Mouse (Mus musculus): Measurements from ENCODE around the gene 2010003K11Rik. TPM values are rescaled to one million over a fixed set of nuclear protein-coding genes. Genes with fewer than 3 reads are reported as not detected.
"Not testable (repeated sequence)": the region's sequence is repeated elsewhere in the genome, so short reads cannot be mapped to it uniquely, and the experiment has no call there.

The 2010003K11Rik gene
- polyA plus RNA-seq, 1 experiment from 2014 or later = 0.17 TPM

DNA sequence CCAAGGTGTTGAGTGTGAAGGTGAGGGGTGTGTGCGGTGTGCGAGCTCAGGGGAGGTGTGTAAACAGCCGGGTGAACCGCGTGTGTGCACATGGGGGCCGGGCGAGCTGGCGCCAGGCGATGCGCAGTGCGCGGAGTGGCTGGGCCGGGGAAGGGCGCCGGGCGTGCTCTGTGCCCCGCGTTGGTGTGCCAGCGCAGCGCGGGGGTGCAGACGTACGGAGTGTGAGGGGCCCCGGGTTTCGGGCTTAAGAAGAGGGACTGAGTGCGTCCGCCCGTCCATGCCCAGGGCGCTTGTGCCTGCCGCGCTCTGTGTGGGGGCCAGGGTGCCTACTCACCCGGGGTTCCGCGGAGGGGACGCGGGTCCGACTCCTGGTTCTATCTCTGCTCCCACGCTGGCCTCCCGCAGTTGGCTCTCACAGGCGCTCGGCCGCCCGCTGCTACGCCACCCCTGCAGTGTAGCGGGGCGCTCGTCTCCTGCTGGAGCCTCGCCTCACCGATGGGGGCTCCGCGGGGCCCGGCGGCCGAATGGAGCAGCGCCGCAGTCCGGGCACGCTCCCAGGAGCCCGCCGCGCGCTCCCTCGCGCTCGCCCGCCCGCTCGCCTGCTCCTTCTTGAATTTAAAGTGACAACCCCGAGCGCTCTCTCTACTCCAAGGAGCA lies 21.7 kb downstream of the 2010003K11Rik start:
- Histone ChIP-seq H3K9ac (replicated peaks) (peak overlapping the region; percentile 51), H3K27ac (replicated peaks) (peak overlapping the region; percentile 34), H3K27me3 (replicated peaks) (peaks cover 33% of the 10 kb centered on the region), H3K4me3 (replicated peaks) (peak overlapping the region; percentile 57), H3K4me1 (peaks cover 15% of the 10 kb centered on the region), H3K36me3 (no peaks in the 10 kb centered on the region), H3K9me3 (replicated peaks) (no peaks in the 10 kb centered on the region), H3K4me2 (peak overlapping the region; percentile 97)
- WGBS = 0% methylated on average over 65 of the region's 70 CpGs
- ATAC-seq (ENCODE audit: low FRiP score) = peak; percentile 84

DNA sequence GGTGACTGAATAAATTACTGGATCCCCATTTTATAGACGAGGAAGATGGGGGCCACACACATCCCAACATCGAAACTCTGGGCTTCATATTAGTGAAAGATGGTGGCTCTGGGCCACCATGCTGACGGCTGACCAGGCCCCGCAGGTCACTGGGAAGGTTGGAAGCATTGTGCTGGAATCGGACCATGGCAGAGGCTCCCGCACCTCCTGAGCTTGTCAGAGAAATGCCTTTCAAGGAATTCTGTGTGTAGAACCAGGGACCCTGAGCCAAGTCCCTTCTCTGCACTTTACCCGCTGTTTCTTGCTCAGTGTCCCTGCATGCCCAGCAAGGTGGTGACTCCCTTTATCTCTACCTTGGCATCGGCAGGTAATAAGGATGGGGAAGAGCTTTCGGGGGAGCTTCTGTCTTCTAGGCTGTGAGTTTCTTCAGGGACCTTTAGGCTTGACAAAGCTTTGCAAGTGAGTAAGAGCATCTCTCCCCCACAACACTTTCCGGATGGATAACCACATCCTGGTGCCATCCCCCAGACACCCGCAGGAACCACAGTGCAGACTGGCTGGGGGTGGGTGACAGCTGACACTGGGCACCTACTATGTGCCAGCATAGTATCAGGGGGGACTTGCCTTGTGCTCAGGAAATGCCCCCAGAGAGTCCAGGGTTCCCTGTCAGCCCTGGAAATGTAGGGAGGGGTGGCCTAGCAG lies 23.0 kb downstream of the 2010003K11Rik start:
- Histone ChIP-seq H3K4me3 (replicated peaks) (no peak overlapping the region), H3K9ac (replicated peaks) (no peak overlapping the region), H3K27ac (replicated peaks) (no peak overlapping the region), H3K27me3 (replicated peaks) (peaks cover 33% of the 10 kb centered on the region), H3K9me3 (replicated peaks) (no peaks in the 10 kb centered on the region), H3K4me2 (peak overlapping the region; percentile 97), H3K36me3 (no peaks in the 10 kb centered on the region), H3K4me1 (peaks cover 15% of the 10 kb centered on the region)
- WGBS = 77% methylated on average over 11 of the region's 11 CpGs
- ATAC-seq (ENCODE audit: low FRiP score) = no peak

DNA sequence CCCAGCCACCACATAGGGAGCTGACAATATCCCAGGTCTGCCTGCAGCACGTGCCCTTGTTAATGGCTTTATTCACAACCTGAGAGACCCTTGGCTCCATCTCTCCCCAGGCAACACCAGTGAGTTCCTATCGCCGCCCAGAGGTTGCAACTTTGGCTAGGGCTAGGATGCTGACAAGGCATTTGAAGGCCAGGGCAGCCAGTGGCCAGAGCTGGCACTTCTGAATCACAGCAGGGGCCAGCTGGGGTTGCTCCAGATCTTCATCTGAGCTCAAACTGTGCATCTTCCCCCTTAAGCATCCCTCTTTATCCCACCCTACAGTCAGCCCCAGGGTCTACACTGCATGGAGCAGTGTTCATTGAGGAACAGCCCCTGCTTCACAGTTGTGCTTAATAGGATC lies 23.6 kb downstream of the 2010003K11Rik start:
- no peak overlapping the region for H3K27ac ChIP-seq (replicated peaks)
- WGBS = 57% methylated on average over 3 of the region's 3 CpGs
- no peak overlapping the region for H3K9ac ChIP-seq (replicated peaks)
- H3K9me3 ChIP-seq (replicated peaks) = no peaks in the 10 kb centered on the region
- no peak overlapping the region for H3K4me2 ChIP-seq
- H3K4me1 ChIP-seq = peaks cover 15% of the 10 kb centered on the region
- H3K36me3 ChIP-seq = no peaks in the 10 kb centered on the region
- ATAC-seq (ENCODE audit: low FRiP score) = no peak
- no peak overlapping the region for H3K4me3 ChIP-seq (replicated peaks)
- H3K27me3 ChIP-seq (replicated peaks) = peaks cover 33% of the 10 kb centered on the region

DNA sequence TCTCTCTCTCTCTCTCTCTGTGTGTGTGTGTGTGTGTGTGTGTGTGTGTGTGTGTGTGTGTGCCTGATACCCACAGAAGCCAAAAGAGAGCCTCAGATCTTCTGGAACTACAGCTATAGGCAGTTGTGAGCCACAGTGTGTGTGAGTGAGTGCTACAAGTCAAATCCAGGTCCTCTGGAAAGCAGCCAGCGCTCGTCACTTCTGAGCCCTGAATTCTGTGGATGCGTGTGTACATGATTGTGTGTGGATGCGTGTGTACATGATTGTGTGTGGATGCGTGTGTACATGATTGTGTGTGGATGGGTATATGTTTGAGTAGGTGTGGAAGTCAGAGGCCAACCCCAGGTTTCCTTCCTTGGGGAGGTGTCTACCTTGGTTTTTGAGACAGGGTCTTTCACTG lies 24.8 kb downstream of the 2010003K11Rik start:
- no peak for ATAC-seq (ENCODE audit: low FRiP score)
- Histone ChIP-seq H3K27me3 (replicated peaks) (peaks cover 29% of the 10 kb centered on the region), H3K4me2 (no peak overlapping the region), H3K9me3 (replicated peaks) (no peaks in the 10 kb centered on the region), H3K9ac (replicated peaks) (no peak overlapping the region), H3K4me3 (replicated peaks) (no peak overlapping the region), H3K27ac (replicated peaks) (no peak overlapping the region), H3K36me3 (no peaks in the 10 kb centered on the region), H3K4me1 (peaks cover 15% of the 10 kb centered on the region)
- WGBS = 93% methylated on average over 5 of the region's 5 CpGs

DNA sequence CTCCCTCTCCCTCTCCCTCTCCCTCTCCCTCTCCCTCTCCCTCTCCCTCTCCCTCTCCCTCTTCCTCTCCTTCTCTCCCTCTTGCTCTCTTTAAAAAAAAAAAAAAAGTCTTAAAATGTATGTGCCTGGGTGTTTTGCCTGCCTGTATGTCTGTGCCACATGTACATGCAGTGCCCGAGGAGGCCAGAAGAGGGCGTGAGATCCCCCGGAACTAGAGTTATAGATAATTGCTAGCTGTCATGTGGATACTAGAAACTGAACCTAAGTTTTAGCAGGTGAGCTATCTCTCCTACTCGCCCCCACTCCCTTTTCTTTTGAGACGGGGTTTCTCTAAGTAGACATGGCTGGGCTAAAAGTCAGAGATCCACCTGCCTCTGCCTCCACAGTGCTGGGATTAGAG lies 30.0 kb downstream of the 2010003K11Rik start:
- no peak overlapping the region for H3K4me3 ChIP-seq (replicated peaks)
- H3K36me3 ChIP-seq = no peaks in the 10 kb centered on the region
- no peak for ATAC-seq (ENCODE audit: low FRiP score)
- no peak overlapping the region for H3K4me2 ChIP-seq
- H3K4me1 ChIP-seq = no peaks in the 10 kb centered on the region
- WGBS = 42% methylated on average over 5 of the region's 5 CpGs
- H3K9ac ChIP-seq (replicated peaks) = no peak overlapping the region
- no peaks in the 10 kb centered on the region for H3K27me3 ChIP-seq (replicated peaks)
- no peak overlapping the region for H3K27ac ChIP-seq (replicated peaks)
- no peaks in the 10 kb centered on the region for H3K9me3 ChIP-seq (replicated peaks)

DNA sequence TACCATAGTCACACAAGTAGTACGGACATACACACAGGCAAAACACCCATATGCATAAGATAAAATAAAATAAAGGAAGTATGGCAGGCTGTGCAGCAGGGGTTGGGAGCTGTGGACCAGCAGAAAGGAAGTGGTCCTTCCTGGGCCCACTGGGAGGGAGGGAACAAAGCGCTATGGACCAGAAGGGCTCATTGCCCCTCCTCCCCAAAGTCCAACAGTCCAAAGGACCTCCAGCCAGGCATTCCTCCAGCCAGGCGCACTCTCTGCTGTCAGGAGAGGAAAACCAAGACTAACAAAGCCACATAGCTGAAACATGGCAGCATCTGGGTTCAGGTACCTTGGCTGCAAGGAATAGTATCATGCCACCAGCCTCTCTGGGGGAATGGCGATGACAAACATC lies 33.7 kb downstream of the 2010003K11Rik start:
- 88% methylated on average over 4 of the region's 4 CpGs for WGBS
- H3K9ac ChIP-seq (replicated peaks) = no peak overlapping the region
- H3K4me2 ChIP-seq = no peak overlapping the region
- no peaks in the 10 kb centered on the region for H3K36me3 ChIP-seq
- no peak overlapping the region for H3K4me3 ChIP-seq (replicated peaks)
- ATAC-seq (ENCODE audit: low FRiP score) = no peak
- no peaks in the 10 kb centered on the region for H3K27me3 ChIP-seq (replicated peaks)
- no peaks in the 10 kb centered on the region for H3K9me3 ChIP-seq (replicated peaks)
- H3K27ac ChIP-seq (replicated peaks) = no peak overlapping the region
- no peaks in the 10 kb centered on the region for H3K4me1 ChIP-seq

DNA sequence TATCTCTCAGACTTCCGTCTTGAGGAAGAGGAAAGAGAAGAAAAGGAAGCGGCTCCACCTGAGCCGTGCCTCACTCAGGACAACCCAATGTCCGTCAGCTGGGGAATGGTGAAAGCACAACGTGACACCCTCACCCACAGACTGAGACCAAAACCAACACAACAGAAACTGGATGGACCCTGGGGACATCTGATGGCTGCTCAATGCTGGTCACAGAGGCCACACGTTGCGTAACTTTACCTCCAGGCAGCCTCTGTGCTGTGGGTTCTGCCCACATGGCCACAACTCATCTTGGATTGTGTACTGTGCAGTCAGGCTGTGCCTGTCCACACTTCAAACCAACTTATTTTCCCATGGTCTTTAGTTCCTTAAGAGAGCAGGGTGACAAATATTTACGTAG lies 36.4 kb downstream of the 2010003K11Rik start:
- Histone ChIP-seq H3K4me3 (replicated peaks) (no peak overlapping the region), H3K4me1 (no peaks in the 10 kb centered on the region), H3K9ac (replicated peaks) (no peak overlapping the region), H3K36me3 (no peaks in the 10 kb centered on the region), H3K27me3 (replicated peaks) (no peaks in the 10 kb centered on the region), H3K4me2 (no peak overlapping the region), H3K27ac (replicated peaks) (no peak overlapping the region), H3K9me3 (replicated peaks) (no peaks in the 10 kb centered on the region)
- ATAC-seq (ENCODE audit: low FRiP score) = no peak
- WGBS = 90% methylated on average over 8 of the region's 8 CpGs

DNA sequence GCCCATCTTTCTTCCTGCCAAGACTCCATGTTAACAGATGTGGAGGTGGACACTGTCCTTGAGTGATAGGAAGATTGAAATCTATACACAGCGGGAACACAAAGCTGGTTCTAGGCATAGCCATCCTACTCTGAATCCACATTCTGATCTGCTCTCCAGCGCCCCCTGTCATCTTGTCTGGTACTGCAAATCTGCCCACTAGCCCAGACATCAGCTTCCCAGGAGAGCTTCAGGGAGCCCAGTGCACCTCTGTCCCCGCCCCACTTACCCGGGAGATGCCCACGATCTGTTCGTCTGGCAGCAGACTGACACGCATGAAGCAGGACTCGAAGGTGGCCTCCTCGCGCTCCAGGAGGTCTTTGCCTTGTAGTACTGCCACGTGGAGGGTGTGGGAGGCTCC lies 42.2 kb downstream of the 2010003K11Rik start:
- H3K4me3 ChIP-seq (replicated peaks) = no peak overlapping the region
- no peaks in the 10 kb centered on the region for H3K9me3 ChIP-seq (replicated peaks)
- ATAC-seq (ENCODE audit: low FRiP score) = no peak
- H3K36me3 ChIP-seq = no peaks in the 10 kb centered on the region
- peaks cover 8% of the 10 kb centered on the region; the same call in 1 of the 2 replicates for H3K4me1 ChIP-seq
- no peak overlapping the region for H3K27ac ChIP-seq (replicated peaks)
- no peak overlapping the region for H3K9ac ChIP-seq (replicated peaks)
- peak overlapping the region; percentile 11; the same call in 1 of the 2 replicates for H3K4me2 ChIP-seq
- WGBS = 14% methylated on average over 11 of the region's 11 CpGs
- no peaks in the 10 kb centered on the region for H3K27me3 ChIP-seq (replicated peaks)

DNA sequence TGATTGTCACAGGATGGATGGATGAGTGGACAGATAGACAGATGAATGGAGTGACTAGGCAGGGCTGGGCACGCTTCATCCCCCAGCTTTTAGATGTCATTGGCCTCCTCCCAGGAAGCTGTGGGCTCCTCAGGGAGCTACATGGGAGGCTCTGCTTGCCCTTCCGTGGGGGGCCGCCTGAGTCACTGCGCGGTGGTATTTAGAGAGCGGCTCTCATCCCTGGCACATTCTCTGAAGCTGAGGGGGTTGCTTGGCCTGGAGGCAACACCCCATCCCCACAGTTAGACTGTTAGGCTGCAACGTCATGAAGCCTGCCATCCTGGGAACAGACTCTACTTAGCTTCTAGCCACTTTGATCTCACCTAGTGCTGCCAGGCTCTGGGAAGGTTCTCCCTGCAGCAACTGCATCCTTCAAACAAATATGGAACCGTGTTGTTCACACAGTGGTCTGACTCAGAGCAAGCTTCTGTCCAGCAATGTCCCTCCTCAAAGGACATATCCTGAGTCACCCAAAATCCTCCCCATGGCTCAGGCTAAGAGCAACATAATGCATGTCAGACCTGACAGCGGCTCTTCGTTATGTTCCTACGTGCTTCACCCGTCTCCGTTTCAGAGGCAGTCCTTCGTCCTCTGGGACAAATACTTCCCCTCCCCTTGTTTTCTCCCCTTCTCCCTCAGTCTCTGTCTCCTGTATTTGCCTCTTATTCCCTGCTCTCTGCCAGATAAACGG lies 43.1 kb downstream of the 2010003K11Rik start:
- 83% methylated on average over 15 of the region's 15 CpGs for WGBS
- no peak for ATAC-seq (ENCODE audit: low FRiP score)
- no peak overlapping the region for H3K9ac ChIP-seq (replicated peaks)
- H3K27me3 ChIP-seq (replicated peaks) = no peaks in the 10 kb centered on the region
- H3K36me3 ChIP-seq = no peaks in the 10 kb centered on the region
- H3K4me3 ChIP-seq (replicated peaks) = no peak overlapping the region
- peaks cover 8% of the 10 kb centered on the region; the same call in 1 of the 2 replicates for H3K4me1 ChIP-seq
- H3K27ac ChIP-seq (replicated peaks) = no peak overlapping the region
- no peaks in the 10 kb centered on the region for H3K9me3 ChIP-seq (replicated peaks)
- H3K4me2 ChIP-seq = no peak overlapping the region

DNA sequence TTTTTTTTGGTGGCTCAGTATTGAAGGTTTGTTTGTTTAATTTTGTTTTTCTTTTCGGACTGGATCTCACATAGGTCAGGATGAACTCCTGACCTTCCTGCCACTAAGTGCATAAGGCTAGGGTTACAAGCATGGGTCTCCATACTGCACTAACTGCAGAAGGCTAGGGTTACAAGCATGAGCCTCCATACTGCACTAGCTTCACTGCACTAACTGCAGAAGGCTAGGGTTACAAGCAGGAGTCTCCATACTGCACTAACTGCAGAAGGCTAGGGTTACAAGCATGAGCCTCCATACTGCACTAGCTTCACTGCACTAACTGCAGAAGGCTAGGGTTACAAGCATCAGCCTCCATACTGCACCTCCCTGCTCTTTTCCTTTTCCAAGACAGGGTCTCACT lies 44.3 kb downstream of the 2010003K11Rik start:
- not testable (repeated sequence) for H3K9ac ChIP-seq (replicated peaks); H3K4me3 ChIP-seq (replicated peaks); H3K27me3 ChIP-seq (replicated peaks); H3K9me3 ChIP-seq (replicated peaks); H3K36me3 ChIP-seq; H3K27ac ChIP-seq (replicated peaks); H3K4me2 ChIP-seq; H3K4me1 ChIP-seq; ATAC-seq (ENCODE audit: low FRiP score)
- WGBS = 61% methylated on average over 1 of the region's 1 CpGs

DNA sequence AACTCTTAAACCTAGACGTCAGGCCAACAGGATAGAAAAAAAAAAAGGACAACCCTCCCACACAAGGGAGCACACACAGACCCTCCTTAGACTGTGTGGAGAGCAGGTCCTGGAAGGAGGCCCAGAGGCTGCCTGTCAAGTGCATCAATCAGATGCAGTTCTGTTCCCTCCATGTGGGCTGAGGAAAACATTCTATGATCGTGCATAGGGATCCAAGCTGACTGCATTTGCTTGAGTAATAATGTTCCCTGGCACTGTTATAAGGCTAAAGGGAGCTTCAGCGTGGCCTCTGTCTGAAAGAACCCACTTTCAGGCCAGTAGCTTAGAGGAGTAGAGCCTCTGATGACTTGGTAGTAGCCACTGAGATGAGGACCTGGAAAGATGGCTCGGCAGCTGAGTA lies 45.9 kb downstream of the 2010003K11Rik start:
- Histone ChIP-seq H3K9ac (replicated peaks) (no peak overlapping the region), H3K27me3 (replicated peaks) (no peaks in the 10 kb centered on the region), H3K4me3 (replicated peaks) (no peak overlapping the region), H3K36me3 (no peaks in the 10 kb centered on the region), H3K27ac (replicated peaks) (no peak overlapping the region), H3K4me1 (peaks cover 8% of the 10 kb centered on the region; the same call in 1 of the 2 replicates), H3K9me3 (replicated peaks) (no peaks in the 10 kb centered on the region), H3K4me2 (no peak overlapping the region)
- 55% methylated on average over 4 of the region's 4 CpGs for WGBS
- ATAC-seq (ENCODE audit: low FRiP score) = no peak

DNA sequence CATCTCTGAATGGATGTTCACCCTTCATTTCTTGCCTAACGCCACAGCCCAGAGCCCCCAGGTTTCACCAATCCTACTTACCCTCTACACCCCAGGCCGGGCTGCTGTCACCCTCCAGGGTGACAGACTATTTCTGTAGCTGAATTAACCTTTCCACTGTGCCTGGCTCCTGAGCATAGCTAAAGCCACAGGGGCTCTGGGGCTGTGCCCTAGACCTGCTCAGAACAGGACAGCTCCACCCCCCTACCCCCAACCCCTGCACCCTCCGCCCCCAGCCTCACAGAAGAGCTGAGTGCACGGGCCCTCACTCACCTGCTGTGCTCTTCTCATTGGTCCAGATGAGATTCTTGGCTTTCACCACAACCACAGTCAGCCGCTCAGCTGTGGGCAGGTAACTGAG lies 46.4 kb downstream of the 2010003K11Rik start:
- no peaks in the 10 kb centered on the region for H3K36me3 ChIP-seq
- H3K9me3 ChIP-seq (replicated peaks) = no peaks in the 10 kb centered on the region
- WGBS = 32% methylated on average over 5 of the region's 5 CpGs
- H3K9ac ChIP-seq (replicated peaks) = no peak overlapping the region
- no peak overlapping the region for H3K4me3 ChIP-seq (replicated peaks)
- no peaks in the 10 kb centered on the region for H3K27me3 ChIP-seq (replicated peaks)
- no peak overlapping the region for H3K27ac ChIP-seq (replicated peaks)
- no peak for ATAC-seq (ENCODE audit: low FRiP score)
- H3K4me1 ChIP-seq = peaks cover 8% of the 10 kb centered on the region; the same call in 1 of the 2 replicates
- no peak overlapping the region for H3K4me2 ChIP-seq
